Mouse (Mus musculus) testis, adult 2 months (tissue): ENCODE measurements at regions not wholly inside any gene's neighbourhood (a gene's known extent, or its start where the extent isn't known, plus 50 kb on each side); places are given as distances from the start of the nearest gene placed in this dataset.

Experiments
- H3K27ac ChIP-seq: fragments of 200-500 bp; 2 replicates; pipeline ENCODE4 v1.5.1; 2012; ENCODE audit warnings: low read depth, low read length; ENCODE audit not compliant: control insufficient read depth, insufficient read depth
- H3K27me3 ChIP-seq: fragments of 200-500 bp; 2 replicates; pipeline ENCODE4 v1.6.1; 2012; ENCODE audit warnings: mild to moderate bottlenecking, low read length, moderate library complexity; ENCODE audit not compliant: control insufficient read depth, insufficient read depth
- H3K36me3 ChIP-seq: fragments of 200-500 bp; 2 replicates; pipeline ENCODE4 v1.6.1; 2012; ENCODE audit warnings: mild to moderate bottlenecking, low read length; ENCODE audit not compliant: control insufficient read depth, insufficient read depth
- H3K4me1 ChIP-seq: fragments of 200-500 bp; 2 replicates; pipeline ENCODE4 v1.6.1; 2012; ENCODE audit warnings: low read length; ENCODE audit not compliant: control insufficient read depth, insufficient read depth
- H3K4me3 ChIP-seq: fragments of 200-500 bp; 2 replicates; pipeline ENCODE4 v1.5.1; 2012; ENCODE audit warnings: low read depth, mild to moderate bottlenecking, low read length, moderate library complexity, mixed read lengths; ENCODE audit not compliant: control insufficient read depth
- CTCF ChIP-seq: fragments of 200-500 bp; IDR thresholded peaks from 2 replicates; pipeline ENCODE4 v1.5.1; 2012; ENCODE audit warnings: low read depth, mild to moderate bottlenecking, inconsistent platforms, low read length, moderate library complexity; ENCODE audit not compliant: control insufficient read depth, insufficient read depth, insufficient replicate concordance
- POLR2A ChIP-seq: fragments of 200-500 bp; IDR thresholded peaks from 2 replicates; pipeline ENCODE4 v1.6.1; 2012; ENCODE audit warnings: low read depth, mild to moderate bottlenecking, inconsistent platforms, low read length, moderate library complexity; ENCODE audit not compliant: control insufficient read depth

GRCm38 (mm10) chr13:19927807-19928206 lies 103.8 kb upstream of the Gpr141 start:
- Histone ChIP-seq H3K27ac (no peak overlapping the region), H3K36me3 (no peaks in the 10 kb centered on the region), H3K27me3 (no peaks in the 10 kb centered on the region), H3K4me3 (no peak overlapping the region), H3K4me1 (no peaks in the 10 kb centered on the region)
- TF ChIP-seq CTCF, result no peak
- no peak for TF ChIP-seq POLR2A

DNA sequence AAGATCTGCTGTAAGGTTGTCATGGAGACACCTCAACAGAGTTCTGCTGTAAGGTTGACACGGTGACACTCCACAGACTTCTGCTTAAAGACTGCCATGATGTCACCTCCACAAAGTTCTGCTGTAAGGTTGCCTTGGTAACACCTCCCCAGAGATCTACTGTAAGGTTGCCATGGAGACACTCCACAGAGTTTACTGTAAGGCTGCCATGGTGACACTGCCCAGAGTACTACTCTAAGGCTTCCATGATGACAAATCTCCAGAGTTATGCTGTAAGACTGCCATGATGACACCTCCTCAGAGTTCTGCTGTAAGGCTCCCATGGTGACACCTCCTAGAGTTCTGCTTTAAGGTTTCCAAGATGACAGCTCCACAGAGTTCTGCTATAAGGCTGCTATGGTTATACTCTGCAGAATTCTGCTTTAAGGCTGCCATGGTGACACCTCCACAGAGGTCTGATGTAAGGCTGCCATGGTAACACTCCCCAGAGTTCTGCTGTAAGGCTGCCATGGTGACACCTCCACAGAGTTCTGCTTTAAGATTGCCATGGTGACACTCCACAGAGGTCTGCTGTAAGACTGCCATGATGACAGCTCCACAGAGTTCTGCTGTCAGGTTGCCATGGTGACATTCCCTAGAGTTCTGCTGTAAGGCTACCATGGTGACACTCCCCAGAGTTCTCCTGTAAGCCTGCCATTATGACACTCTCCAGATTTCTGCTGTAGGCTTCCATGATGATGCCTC lies 97.2 kb upstream of the Gpr141 start:
- H3K4me3 ChIP-seq, result no peak overlapping the region
- no peaks in the 10 kb centered on the region for H3K27me3 ChIP-seq
- H3K36me3 ChIP-seq, result no peaks in the 10 kb centered on the region
- no peaks in the 10 kb centered on the region for H3K4me1 ChIP-seq
- no peak for TF ChIP-seq CTCF
- no peak for TF ChIP-seq POLR2A
- no peak overlapping the region for H3K27ac ChIP-seq

- H3K27ac ChIP-seq, result no peak overlapping the region
- no peaks in the 10 kb centered on the region for H3K36me3 ChIP-seq
- H3K4me1 ChIP-seq, result no peaks in the 10 kb centered on the region
- H3K4me3 ChIP-seq, result no peak overlapping the region
- no peaks in the 10 kb centered on the region for H3K27me3 ChIP-seq
- TF ChIP-seq CTCF (no peak), POLR2A (no peak)
Observed at GRCm38 (mm10) chr13:19911860-19912584, 88.0 kb upstream of the Gpr141 start.

- no peak for TF ChIP-seq POLR2A
- TF ChIP-seq CTCF, result no peak
- no peak overlapping the region for H3K4me3 ChIP-seq
- no peak overlapping the region for H3K27ac ChIP-seq
- H3K4me1 ChIP-seq, result no peaks in the 10 kb centered on the region
- no peaks in the 10 kb centered on the region for H3K27me3 ChIP-seq
- no peaks in the 10 kb centered on the region for H3K36me3 ChIP-seq
Observed at GRCm38 (mm10) chr13:19902786-19903185, 78.7 kb upstream of the Gpr141 start.

GRCm38 (mm10) chr13:19897191-19897590 lies 73.1 kb upstream of the Gpr141 start:
- no peak overlapping the region for H3K4me3 ChIP-seq
- H3K27ac ChIP-seq, result no peak overlapping the region
- TF ChIP-seq CTCF (no peak), POLR2A (no peak)
- H3K27me3 ChIP-seq, result no peaks in the 10 kb centered on the region
- H3K4me1 ChIP-seq, result no peaks in the 10 kb centered on the region
- no peaks in the 10 kb centered on the region for H3K36me3 ChIP-seq

DNA sequence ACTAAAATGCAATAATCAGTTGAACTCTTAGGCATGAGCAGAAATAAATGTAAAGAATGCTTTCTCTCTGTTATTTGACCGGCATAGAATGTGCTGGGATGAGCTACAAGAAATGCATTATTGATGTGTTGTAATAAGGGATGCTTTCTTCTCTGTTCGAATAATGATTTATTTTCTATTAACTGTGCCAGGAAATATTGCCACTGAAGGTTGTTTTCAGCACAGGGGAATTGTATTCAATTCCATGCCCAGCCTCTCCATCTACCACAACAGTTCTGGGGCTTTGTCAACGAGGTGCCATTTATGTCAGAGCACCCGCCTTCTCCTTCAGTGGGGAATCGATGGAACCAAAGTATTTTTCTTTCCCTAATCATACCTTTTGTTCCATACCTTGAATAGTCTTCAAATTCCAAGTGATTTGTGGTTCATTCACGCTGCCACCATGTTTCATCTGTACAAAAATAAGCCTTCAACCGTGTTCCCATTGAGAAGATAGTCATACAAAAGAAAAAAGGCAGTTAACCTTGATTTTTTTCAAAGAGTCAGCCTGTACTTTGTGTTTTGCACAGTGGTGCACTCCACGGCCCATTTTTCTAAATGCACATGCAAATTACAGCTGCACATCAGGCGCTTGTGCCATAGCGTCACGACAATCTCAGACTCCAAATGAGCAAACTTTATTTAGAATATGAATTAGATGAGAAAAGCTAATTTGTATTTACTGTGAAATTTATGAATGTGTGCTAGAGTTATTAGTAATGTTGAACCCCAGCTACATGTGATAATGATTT lies 65.1 kb upstream of the Gpr141 start:
- Histone ChIP-seq H3K4me1 (no peaks in the 10 kb centered on the region), H3K4me3 (no peak overlapping the region), H3K27me3 (no peaks in the 10 kb centered on the region), H3K36me3 (no peaks in the 10 kb centered on the region), H3K27ac (no peak overlapping the region)
- TF ChIP-seq POLR2A (no peak), CTCF (no peak)

DNA sequence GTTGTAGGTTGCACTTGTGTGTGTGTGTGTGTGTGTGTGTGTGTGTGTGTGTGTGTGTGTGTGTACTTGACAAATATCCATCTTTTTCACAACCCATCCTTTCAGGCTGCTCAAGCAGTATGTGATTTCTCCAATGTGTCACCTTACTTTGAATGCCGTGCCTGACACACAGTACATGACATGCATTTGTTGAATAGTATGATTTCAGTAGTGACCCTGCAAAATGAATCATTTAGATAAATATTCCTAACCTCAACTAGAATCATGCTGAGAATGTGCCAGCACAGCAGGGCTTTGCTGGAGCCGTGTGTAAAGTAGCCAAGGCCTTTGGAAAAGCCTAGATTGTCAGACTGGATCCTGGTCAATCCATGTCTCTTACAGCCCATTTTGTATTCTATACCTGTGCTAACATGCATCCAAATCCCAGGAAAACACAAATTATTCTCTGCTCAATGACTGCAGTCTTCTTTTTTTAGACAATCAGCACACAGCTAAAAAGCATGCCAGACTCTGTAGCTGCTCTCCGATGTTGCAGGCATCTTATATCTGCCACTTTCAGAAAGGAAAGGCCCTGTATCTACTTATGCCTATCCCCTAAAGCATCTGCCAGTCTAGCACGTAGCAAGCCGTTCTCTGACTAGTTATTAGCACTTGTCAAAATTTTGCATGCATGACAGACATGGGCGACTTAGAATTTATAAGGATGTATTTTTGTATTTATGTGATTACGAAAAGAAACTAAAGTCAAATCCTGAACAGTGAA lies 60.0 kb upstream of the Gpr141 start:
- H3K4me1 ChIP-seq, result no peaks in the 10 kb centered on the region

More for the DNA sequence above, 60.0 kb upstream of the Gpr141 start:
- no peak overlapping the region for H3K27ac ChIP-seq
- H3K27me3 ChIP-seq, result no peaks in the 10 kb centered on the region
- TF ChIP-seq CTCF (no peak), POLR2A (no peak)
- H3K4me3 ChIP-seq, result no peak overlapping the region
- H3K36me3 ChIP-seq, result no peaks in the 10 kb centered on the region
